Mouse (Mus musculus): Measurements from ENCODE around the gene Hdac4.

DNA sequence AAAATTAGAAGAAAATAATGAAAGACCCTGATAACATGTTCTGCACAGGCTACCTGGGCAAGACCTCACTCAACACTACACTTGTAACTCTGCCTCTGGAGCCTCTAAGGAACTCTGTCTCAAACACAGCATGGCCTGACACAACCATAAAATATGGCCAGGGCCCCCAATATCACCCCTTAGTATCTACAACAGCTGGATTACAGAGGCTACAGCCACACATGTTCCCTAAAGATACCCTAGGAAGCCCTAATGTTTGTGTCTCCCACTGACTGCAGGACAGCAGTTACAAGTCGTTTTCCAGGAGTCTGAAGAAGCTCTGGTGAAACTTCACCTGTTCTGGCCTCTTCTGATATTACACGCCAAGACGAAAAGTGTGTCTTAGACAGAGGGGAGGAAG, 65.7 kb downstream of the Hdac4 start:
- TF ChIP-seq USF1 (IDR thresholded peaks at IDR 0.05; ENCODE audit: low read depth) (no peak), POLR2A (IDR thresholded peaks at IDR 0.05; ENCODE audit: insufficient read length, low read depth) (no peak), TCF3 (IDR thresholded peaks at IDR 0.05; ENCODE audit: insufficient read length, low read depth) (no peak), SRF (IDR thresholded peaks at IDR 0.05; ENCODE audit: control insufficient read depth, insufficient read length, low read depth) (no peak), MYOD1 (IDR thresholded peaks at IDR 0.05; ENCODE audit: control insufficient read depth in 1 of 3, insufficient read length in 2 of 3, low read depth in 2 of 3) (no peak), TCF12 (IDR thresholded peaks at IDR 0.05; ENCODE audit: insufficient read depth, poor library complexity, severe bottlenecking) (no peak), CEBPB (IDR thresholded peaks at IDR 0.05; ENCODE audit: insufficient read depth, poor library complexity, severe bottlenecking) (no peak), E2F4 (IDR thresholded peaks at IDR 0.05; ENCODE audit: insufficient read depth) (no peak), POLR2AphosphoS2 (IDR thresholded peaks at IDR 0.05; ENCODE audit: insufficient read length, low read depth) (no peak), MAX (IDR thresholded peaks at IDR 0.05; ENCODE audit: low read depth) (no peak), MYOG (IDR thresholded peaks at IDR 0.05; ENCODE audit: control insufficient read depth in 1 of 3, insufficient read depth in 1 of 3, insufficient read length in 2 of 3, low read depth in 2 of 3) (no peak), REST (IDR thresholded peaks at IDR 0.05; ENCODE audit: insufficient read depth, insufficient read length) (no peak)

Data from myocyte (in vitro differentiated cells).